Mouse (Mus musculus) small intestine, adult 2 months (tissue): ENCODE results near the gene Bahcc1. TPM values are rescaled to one million over a fixed set of nuclear protein-coding genes. Genes with fewer than 3 reads are reported as not detected.

Source experiments
- H3K27ac ChIP-seq: fragments of 200-500 bp; 2 replicates; pipeline ENCODE4 v1.5.1; 2012; ENCODE audit warnings: low read depth, low read length, control low read depth, inconsistent platforms; ENCODE audit not compliant: insufficient read depth
- H3K27me3 ChIP-seq: fragments of 200-500 bp; 2 replicates; pipeline ENCODE4 v1.6.1; 2012; ENCODE audit warnings: mild to moderate bottlenecking, moderate library complexity, low read length, inconsistent platforms; ENCODE audit not compliant: control insufficient read depth, insufficient read depth
- H3K36me3 ChIP-seq: fragments of 200-500 bp; 2 replicates; pipeline ENCODE4 v1.6.1; 2012; ENCODE audit warnings: mild to moderate bottlenecking, low read length, control low read depth, inconsistent platforms; ENCODE audit not compliant: control insufficient read depth, insufficient read depth
- H3K4me1 ChIP-seq: fragments of 200-500 bp; 2 replicates; pipeline ENCODE4 v1.6.1; 2012; ENCODE audit warnings: low read length, inconsistent platforms, mixed read lengths; ENCODE audit not compliant: control insufficient read depth, insufficient read depth, insufficient read length
- H3K4me3 ChIP-seq: fragments of 200-500 bp; 2 replicates; pipeline ENCODE4 v1.5.1; 2012; ENCODE audit warnings: low read depth, mild to moderate bottlenecking, control low read depth, inconsistent platforms, low read length, moderate library complexity
- CTCF ChIP-seq: fragments of 200-500 bp; IDR thresholded peaks from 2 replicates; pipeline ENCODE4 v1.5.1; 2012; ENCODE audit warnings: low read depth, mild to moderate bottlenecking, control low read depth, inconsistent platforms, low read length, moderate library complexity, mixed read lengths; ENCODE audit not compliant: insufficient replicate concordance, insufficient read length; ENCODE audit errors: extremely low read depth
- POLR2A ChIP-seq: fragments of 200-500 bp; IDR thresholded peaks from 2 replicates; pipeline ENCODE4 v1.6.1; 2012; ENCODE audit warnings: low read depth, mild to moderate bottlenecking, control low read depth, inconsistent platforms, low read length, moderate library complexity
- WGBS: fragments of 180-500 bp; shearing (Covaris S2); methylation state at CpG from one replicate; pipeline ENCODE4 v1.1.7; 2018; 5-methylcytosine and 5-hydroxymethylcytosine counted together
- polyA plus RNA-seq: library from polyadenylated mRNA; depleted of rRNA; stranded (reverse); fragments of >200 nt; gene quantifications from 2 replicates; pipeline ENCODE4 v1.2.3, GENCODE M21; 2012

Bahcc1 gene
- polyA plus RNA-seq, 1 experiment: 15.4 TPM

DNA sequence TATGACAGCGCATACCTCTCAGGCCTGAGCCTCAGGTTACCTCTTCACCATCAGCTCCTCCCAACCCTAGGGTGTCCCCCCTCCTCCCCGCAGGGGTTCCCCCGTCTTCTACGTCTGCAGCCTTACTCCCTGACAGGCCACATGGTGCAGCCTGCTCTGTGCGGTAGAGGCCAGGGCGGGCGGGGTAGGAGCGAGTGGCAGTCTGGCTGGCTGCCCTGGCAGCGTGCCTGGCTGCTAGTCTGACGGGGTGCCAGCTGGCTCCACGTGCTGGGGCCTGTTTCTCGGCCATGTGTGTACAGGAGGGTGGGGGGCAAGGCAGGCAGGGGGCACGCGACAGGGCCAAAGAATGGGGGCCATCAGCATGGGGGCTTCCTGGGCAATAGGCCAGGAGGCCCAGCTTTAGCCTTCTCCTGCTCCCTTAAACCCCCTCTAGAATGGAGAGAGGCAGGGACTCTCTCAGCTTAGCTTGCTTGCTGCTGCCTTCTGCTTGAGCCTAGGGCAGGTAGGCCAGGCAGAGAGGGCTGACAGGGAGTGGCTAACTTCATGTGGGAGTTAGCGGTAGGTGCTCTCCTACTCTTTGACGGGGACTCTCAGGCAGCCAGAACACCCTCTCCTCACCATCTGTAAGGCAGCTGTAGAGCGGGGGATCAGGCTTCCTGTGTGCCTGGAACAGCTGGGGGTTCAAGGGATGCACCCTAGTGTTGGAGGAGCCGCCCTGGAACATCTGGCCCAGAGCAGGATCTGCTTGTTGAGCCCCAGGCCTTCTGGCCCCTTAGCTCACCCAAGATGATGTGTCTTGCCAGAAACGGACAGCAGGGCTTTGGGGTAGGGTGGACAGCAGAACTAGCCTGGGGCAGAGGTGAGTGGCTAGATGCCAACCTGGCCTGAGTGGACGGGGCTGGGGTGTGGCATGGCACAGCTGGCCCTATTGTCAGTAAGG, 28.9 kb downstream of the Bahcc1 start:
- Histone ChIP-seq H3K4me3 (no peak overlapping the region), H3K4me1 (peaks cover 26% of the 10 kb centered on the region), H3K27me3 (peaks cover 4% of the 10 kb centered on the region; the same call in 1 of the 2 replicates), H3K36me3 (no peaks in the 10 kb centered on the region), H3K27ac (peak overlapping the region; percentile 16; the same call in 1 of the 2 replicates)
- WGBS: 10% methylated on average over 20 of the region's 20 CpGs
- TF ChIP-seq CTCF: no peak
- TF ChIP-seq POLR2A: no peak

DNA sequence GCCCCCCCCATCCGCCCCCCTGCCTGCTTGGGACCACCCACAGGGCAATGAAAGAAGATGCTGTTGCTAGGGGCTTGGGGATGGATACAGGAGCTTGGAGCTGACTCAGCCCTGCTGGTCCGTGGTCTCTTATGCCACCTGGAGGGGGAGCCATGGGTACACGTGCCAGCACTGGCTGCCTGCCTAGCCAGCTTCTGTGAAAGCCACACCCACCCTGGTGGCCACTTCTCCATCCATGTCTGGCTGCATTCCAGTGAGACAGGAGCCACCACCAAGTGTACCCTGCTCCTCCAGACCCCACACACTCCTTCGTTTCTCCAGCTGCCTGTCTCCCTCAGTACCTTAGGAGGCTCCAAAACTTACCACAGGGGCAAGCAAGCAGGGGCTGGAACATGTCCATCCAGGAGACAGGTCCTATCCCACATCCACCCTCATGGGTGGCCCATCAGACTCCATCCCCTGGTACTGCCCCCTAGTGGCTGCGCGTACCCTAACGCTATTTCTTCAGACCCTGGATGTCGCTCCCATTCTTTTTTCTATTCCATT, 29.7 kb downstream of the Bahcc1 start:
- H3K4me1 ChIP-seq: peaks cover 19% of the 10 kb centered on the region
- H3K27ac ChIP-seq: 0 out of 2 replicates have a peak overlapping the region, but pooled peaks have one; percentile 5
- H3K36me3 ChIP-seq: no peaks in the 10 kb centered on the region
- no peak overlapping the region for H3K4me3 ChIP-seq
- WGBS: 25% methylated on average over 8 of the region's 8 CpGs
- H3K27me3 ChIP-seq: peaks cover 4% of the 10 kb centered on the region; the same call in 1 of the 2 replicates
- TF ChIP-seq POLR2A (no peak), CTCF (peak; percentile 68; the same call in 1 of the 2 replicates)

GRCm38 (mm10) chr11:120263176-120263575, 30.4 kb downstream of the Bahcc1 start:
- TF ChIP-seq POLR2A: no peak
- no peak for TF ChIP-seq CTCF
- 92% methylated on average over 3 of the region's 3 CpGs for WGBS
- Histone ChIP-seq H3K27ac (no peak overlapping the region), H3K36me3 (no peaks in the 10 kb centered on the region), H3K4me1 (peaks cover 19% of the 10 kb centered on the region), H3K27me3 (peaks cover 4% of the 10 kb centered on the region; the same call in 1 of the 2 replicates), H3K4me3 (no peak overlapping the region)

- no peak overlapping the region for H3K4me3 ChIP-seq
- H3K27me3 ChIP-seq: peaks cover 4% of the 10 kb centered on the region; the same call in 1 of the 2 replicates
- peaks cover 20% of the 10 kb centered on the region for H3K4me1 ChIP-seq
- H3K27ac ChIP-seq: no peak overlapping the region
- no peak for TF ChIP-seq POLR2A
- TF ChIP-seq CTCF: no peak
- WGBS: 71% methylated on average over 6 of the region's 6 CpGs
- H3K36me3 ChIP-seq: no peaks in the 10 kb centered on the region
These were observed 31.3 kb downstream of the Bahcc1 start for GRCm38 (mm10) chr11:120264008-120264407.

GRCm38 (mm10) chr11:120265458-120265857, 32.7 kb downstream of the Bahcc1 start:
- WGBS: 75% methylated on average over 5 of the region's 5 CpGs
- TF ChIP-seq POLR2A (no peak), CTCF (no peak)
- Histone ChIP-seq H3K4me3 (no peak overlapping the region), H3K27me3 (peaks cover 4% of the 10 kb centered on the region; the same call in 1 of the 2 replicates), H3K4me1 (peaks cover 25% of the 10 kb centered on the region), H3K27ac (no peak overlapping the region), H3K36me3 (peaks cover 2% of the 10 kb centered on the region; the same call in 1 of the 2 replicates)

- Histone ChIP-seq H3K36me3 (peaks cover 4% of the 10 kb centered on the region; the same call in 1 of the 2 replicates), H3K27ac (no peak overlapping the region), H3K27me3 (peaks cover 4% of the 10 kb centered on the region; the same call in 1 of the 2 replicates), H3K4me3 (no peak overlapping the region), H3K4me1 (peaks cover 19% of the 10 kb centered on the region)
- WGBS: 87% methylated on average over 14 of the region's 14 CpGs
- TF ChIP-seq CTCF (no peak), POLR2A (no peak)
These were observed 33.6 kb downstream of the Bahcc1 start for GRCm38 (mm10) chr11:120266259-120266758.

DNA sequence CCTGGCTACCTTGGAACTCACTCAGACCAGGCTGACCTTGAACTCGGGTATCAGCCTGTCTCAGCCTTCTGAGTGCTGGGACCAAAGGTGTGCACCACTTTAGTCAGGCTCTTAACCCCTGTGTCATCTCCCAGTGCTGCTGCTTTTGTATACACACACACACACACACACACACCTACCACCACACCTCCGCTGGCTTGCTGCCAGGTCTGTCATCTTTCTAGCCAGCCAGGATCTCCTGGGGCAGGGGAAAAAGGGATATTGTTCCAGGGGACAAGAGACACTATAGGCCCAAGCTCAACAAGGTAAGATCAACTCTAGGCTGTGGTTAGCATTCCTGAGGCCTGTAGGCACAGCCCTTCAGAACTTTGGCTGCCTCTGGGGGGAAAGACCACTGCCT, 34.5 kb downstream of the Bahcc1 start:
- no peak overlapping the region for H3K4me3 ChIP-seq
- no peak for TF ChIP-seq POLR2A
- no peak for TF ChIP-seq CTCF
- peaks cover 3% of the 10 kb centered on the region; the same call in 1 of the 2 replicates for H3K27me3 ChIP-seq
- no peak overlapping the region for H3K27ac ChIP-seq
- H3K36me3 ChIP-seq: peaks cover 11% of the 10 kb centered on the region; the same call in 1 of the 2 replicates
- WGBS: 68% methylated on average over 2 of the region's 2 CpGs
- H3K4me1 ChIP-seq: peaks cover 9% of the 10 kb centered on the region
